Mouse (Mus musculus) layer of hippocampus, postnatal 14 days (tissue): ENCODE measurements around the gene Slc16a13. TPM values are rescaled to one million over a fixed set of nuclear protein-coding genes. Genes with fewer than 3 reads are reported as not detected.

Source experiments
- DNase-seq, 2 experiments: peaks; one replicate each; pipeline ENCODE4 v3.0.0; 2021 to 2022; ENCODE audit warnings: low spot score in 2 of 2, mixed read lengths in 1 of 2
- total RNA-seq, 2 experiments: library from RNA; stranded (reverse); gene quantifications; 2 replicates each; pipeline ENCODE4 v1.2.3; 2021

The Slc16a13 gene
- total RNA-seq, 2 experiments from 2014 or later, result 9.3 to 12.6 TPM

- peak in 1 of 2 experiments; percentile 31 for DNase-seq
Measured at GRCm38 (mm10) chr11:70233016-70233415, 12.2 kb upstream of the Slc16a13 start.

- peak; percentile 54 to 81 for DNase-seq
Measured at GRCm38 (mm10) chr11:70232546-70232945, 11.7 kb upstream of the Slc16a13 start.

- DNase-seq, result peak; percentile 77 to 83
Measured at GRCm38 (mm10) chr11:70230239-70230727, 9.4 kb upstream of the Slc16a13 start.

GRCm38 (mm10) chr11:70229260-70230010 is 8.6 kb upstream of the Slc16a13 start, which contains the start of gene Bcl6b:
Gene Bcl6b, minus strand, starts transcription at chr11:70229798.
- no peak for DNase-seq

- DNase-seq, result peak; percentile 73 to 84
Measured at GRCm38 (mm10) chr11:70228828-70229227, 8.0 kb upstream of the Slc16a13 start.

GRCm38 (mm10) chr11:70227661-70228245 is 6.9 kb upstream of the Slc16a13 start:
- no peak for DNase-seq

- DNase-seq, result peak in 1 of 2 experiments; percentile 63
Measured at GRCm38 (mm10) chr11:70227126-70227525, 6.3 kb upstream of the Slc16a13 start.

- no peak for DNase-seq
Measured at GRCm38 (mm10) chr11:70226602-70226890, 5.7 kb upstream of the Slc16a13 start.

GRCm38 (mm10) chr11:70225798-70226601 is 5.1 kb upstream of the Slc16a13 start:
- no peak for DNase-seq

- DNase-seq, result no peak
Measured at GRCm38 (mm10) chr11:70223724-70224123, 2.9 kb upstream of the Slc16a13 start.

GRCm38 (mm10) chr11:70221603-70222500 is 988 bp upstream of the Slc16a13 start:
- no peak for DNase-seq

GRCm38 (mm10) chr11:70220323-70220722 is 541 bp downstream of the Slc16a13 start:
- DNase-seq, result peak in 1 of 2 experiments; percentile 31

GRCm38 (mm10) chr11:70219873-70220272 is 991 bp downstream of the Slc16a13 start:
- DNase-seq, result no peak

- DNase-seq, result no peak
Measured at GRCm38 (mm10) chr11:70218741-70219470, 2.0 kb downstream of the Slc16a13 start.

GRCm38 (mm10) chr11:70218039-70218438 is 2.8 kb downstream of the Slc16a13 start:
- no peak for DNase-seq

GRCm38 (mm10) chr11:70216103-70216502 is 4.8 kb downstream of the Slc16a13 start:
- DNase-seq, result no peak

- no peak for DNase-seq
Measured at GRCm38 (mm10) chr11:70215301-70215700, 5.6 kb downstream of the Slc16a13 start.

GRCm38 (mm10) chr11:70214856-70215209 is 6.0 kb downstream of the Slc16a13 start:
- no peak for DNase-seq

GRCm38 (mm10) chr11:70214191-70214855 is 6.5 kb downstream of the Slc16a13 start:
- DNase-seq, result peak; percentile 36 to 47

GRCm38 (mm10) chr11:70213736-70214135 is 7.1 kb downstream of the Slc16a13 start:
- DNase-seq, result peak in 1 of 2 experiments; percentile 36
